Mouse (Mus musculus) heart, adult 8-10 months (tissue): ENCODE results near the gene Alyref. TPM values are rescaled to one million over a fixed set of nuclear protein-coding genes. Genes with fewer than 3 reads are reported as not detected.
A peak's percentile ranks its signal among the peaks of the same experiment; 100 is the strongest.
"Not testable (repeated sequence)": the region's sequence is repeated elsewhere in the genome, so short reads cannot be mapped to it uniquely, and the experiment has no call there.

ENCODE experiments used
- DNase-seq: peaks from one replicate; pipeline ENCODE4 v3.0.0; 2022; ENCODE audit warnings: low spot score
- total RNA-seq, 4 experiments: library from RNA; stranded (reverse); gene quantifications; 2 replicates each; pipeline ENCODE4 v1.2.4; 2022

The Alyref gene
- total RNA-seq, 4 experiments from 2014 or later: 32.3 to 51.0 (median 45.7) TPM

DNA sequence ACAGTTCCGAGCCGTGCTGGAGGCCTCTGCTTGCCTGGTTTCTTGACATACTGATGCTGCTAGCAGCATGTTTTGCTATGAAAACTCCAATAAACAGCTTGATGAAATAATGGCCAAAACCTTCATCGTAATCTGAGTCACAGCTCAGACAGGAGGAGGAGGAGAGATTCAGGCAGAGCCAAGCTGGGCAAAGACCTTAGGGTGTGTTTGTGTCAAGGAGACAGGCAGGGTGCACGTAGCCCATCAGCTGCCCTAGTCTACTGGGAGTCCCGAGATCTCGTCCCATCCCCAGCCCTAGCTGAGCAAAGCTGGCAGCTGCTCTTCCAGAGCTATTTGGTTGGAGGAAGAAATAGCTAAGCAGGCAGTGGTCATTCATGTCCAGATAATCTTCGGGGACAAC, 7.5 kb upstream of the Alyref start:
- DNase-seq: no peak

DNA sequence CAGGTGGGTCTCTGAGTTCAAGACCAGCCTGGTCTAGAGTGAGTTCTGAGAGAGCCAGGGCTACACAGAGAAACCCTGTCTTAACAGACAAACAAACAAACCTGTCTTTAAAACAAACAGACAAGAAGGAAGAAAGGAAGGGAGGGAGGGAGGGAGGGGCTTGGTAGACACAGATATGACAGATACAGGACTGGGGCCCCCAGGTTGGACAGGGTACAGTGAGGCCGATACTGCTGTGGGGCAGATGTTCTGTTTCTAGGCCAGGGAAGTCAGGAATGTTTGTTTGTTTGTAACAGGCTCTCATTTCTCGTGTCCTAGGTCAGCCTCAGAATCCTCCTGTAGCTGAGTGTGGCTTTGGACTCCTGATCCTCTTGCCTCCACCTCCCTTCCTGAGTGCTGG, 5.4 kb upstream of the Alyref start:
- no peak for DNase-seq

DNA sequence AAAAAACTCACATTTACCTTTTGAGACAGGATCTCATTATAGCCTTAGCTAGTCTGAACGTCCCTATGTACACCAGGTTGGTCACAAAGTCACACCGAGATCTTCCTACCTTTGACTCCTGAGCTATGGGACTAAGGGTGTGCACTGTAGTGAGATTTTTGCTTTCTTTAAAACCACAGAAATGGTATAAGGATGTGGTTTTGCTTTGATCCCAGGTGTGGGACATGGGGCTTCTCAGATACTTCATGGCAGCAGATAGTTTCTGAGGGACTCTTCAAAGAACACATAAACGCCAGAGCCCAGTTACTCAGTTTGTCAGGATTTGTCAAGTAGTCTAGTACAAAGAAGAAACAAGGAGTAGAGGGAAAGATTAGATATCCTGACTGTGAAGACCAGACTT, 2.6 kb upstream of the Alyref start:
- DNase-seq: no peak

DNA sequence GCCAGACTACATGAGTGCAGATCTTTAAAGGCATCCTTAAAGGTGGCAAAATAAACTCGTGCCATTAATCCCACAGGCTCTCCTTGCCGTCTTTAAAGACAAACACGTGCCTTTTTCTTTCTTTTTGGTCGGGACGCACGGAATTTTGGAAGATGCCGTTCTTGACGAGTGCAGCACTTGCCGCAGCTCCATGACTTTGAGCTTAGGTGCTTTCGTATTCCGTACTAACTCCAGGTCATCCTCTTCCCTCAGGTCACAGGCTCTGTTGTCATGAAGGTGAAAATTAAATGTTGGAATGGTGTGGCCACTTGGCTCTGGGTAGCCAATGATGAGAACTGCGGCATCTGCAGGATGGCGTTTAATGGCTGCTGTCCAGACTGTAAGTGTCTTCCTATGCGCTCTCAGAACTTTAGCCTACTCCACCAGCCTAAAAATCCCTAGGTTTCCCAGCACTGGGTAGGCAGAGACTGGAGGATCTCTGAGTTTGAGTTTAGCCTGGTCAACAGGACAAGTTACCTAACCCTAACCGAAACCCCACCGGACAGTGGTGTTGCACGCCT, 905 bp upstream of the Alyref start:
- no peak for DNase-seq

DNA sequence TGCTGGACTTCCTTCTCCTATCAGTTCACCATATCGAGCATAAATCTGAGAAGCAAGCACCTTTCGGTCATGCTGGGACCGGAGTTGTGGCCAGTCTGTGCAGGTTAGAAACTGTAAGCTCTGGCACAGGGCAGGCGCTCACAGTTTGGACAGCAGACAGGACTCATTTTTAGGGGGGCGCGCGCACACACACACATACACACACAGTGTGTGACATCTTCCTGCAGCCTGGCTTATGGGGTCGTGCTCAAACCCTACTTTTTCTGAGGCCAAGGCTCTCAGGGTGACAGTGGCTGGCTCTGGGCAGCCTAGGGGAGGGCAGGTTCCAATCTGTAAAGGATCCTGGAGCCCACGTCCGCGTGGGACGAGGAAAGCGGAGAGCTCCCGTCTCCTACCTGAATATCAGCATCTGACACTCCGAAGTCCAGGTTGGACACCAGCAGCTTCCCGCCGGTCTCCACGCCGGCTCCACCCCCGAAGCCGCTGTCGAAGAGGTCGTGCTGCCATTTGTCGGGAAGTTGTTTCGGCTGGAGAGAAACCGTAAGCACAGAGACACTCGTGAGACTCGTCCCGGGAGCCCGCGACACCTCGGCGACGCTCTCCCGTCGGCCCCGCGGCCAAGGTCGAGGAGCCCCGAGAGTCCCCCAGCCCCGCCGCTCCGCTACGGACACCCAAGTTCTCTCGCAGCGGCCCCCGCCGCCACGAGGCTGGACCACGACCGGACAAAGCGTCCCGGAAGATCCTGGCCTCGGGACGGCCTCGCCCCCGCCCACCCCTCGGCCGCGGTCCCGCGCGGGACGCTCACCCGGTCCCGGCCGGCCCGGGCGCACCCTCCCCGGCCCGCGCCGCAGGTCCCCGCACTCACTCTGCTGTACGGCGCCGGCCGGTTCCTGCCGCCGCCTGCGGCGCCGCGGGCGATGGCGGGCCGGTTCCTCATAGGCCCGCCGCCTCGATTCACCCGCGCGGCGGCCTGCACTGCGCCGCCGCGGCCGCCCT, 627 bp downstream of the Alyref start:
- DNase-seq: no peak

DNA sequence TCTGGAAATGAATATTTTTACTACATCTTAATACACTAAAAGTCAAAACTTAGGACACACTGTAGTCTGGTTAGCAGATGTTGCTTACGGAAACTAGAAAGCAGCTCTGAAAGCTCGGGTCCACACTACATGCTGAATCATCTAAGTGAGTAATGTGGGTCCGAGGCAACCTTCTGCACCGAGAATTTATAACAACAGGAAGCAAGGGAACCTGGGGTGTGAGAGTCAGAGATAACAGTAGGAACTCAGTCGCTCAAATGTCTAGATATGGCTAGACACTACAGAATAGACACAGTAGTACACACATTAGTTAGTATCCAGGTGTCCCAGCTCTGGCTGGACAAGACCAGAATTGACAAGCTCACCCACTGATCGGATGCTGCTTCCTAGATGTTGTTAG, 9.6 kb downstream of the Alyref start:
- no peak for DNase-seq

DNA sequence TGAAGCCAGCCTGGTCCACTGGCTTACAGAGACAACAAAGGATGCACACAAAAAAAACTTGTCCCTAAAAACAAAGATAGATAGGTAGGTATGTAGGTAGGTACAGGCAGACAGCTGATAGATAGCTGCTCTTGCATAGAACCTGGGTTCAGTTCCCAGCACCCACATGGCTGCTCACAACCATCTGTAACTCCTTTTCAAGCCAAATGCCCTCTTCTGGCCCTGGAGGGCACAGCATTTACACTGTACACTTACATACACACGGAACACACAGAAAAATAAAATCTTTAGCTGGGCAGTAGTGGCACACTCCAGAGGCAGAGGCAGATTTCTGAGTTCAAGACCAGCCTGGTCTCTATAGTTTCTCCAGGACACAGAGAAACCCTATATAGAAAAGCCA, 14.2 kb downstream of the Alyref start:
- no peak for DNase-seq

DNA sequence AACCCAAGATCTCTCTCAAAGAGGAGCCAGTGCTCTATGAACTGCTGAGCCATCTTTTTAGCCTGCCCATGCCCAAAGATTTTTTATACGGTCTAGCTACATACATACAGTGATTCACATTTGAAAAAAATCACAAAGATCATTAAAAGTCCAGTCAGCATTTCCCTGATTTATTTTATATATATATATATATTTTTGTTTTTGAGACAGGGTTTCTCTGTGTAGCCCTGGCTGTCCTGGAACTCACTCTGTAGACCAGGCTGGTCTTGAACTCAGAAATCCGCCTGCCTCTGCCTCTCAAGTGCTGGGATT, 15.2 kb downstream of the Alyref start:
- DNase-seq: not testable (repeated sequence)

DNA sequence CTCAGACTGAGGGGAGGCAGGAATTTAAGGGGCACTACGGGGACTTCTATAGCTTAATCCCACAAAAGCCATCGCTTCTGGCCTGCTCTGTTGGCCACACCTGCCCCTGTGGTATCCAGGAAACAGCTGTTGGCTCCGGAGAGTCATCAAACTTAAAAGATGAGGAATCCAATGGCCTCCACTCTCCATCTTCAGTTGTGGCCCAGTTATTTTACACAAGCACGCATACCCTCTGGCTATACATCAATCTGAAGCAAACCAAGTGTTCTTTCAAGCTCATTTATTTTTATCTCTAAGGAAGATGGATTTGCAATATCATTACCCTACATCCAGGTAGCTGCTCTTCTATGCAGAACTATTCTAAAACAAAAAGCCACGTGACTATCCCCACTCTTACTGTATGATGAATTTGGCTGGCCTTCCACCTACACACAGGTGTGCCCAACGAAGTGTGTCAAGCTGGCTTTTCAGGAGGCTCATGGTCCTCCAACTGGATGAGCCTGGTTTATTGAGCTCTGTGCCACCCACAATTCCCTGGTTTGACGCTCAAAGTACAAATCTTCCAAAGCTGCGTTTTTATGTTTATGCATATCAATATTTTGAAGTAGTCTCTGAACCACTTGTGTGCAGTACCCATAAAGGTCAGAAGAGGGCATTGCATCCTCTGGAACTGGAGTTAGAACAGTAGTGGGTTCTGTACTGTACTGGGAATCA, 15.7 kb downstream of the Alyref start:
- no peak for DNase-seq

DNA sequence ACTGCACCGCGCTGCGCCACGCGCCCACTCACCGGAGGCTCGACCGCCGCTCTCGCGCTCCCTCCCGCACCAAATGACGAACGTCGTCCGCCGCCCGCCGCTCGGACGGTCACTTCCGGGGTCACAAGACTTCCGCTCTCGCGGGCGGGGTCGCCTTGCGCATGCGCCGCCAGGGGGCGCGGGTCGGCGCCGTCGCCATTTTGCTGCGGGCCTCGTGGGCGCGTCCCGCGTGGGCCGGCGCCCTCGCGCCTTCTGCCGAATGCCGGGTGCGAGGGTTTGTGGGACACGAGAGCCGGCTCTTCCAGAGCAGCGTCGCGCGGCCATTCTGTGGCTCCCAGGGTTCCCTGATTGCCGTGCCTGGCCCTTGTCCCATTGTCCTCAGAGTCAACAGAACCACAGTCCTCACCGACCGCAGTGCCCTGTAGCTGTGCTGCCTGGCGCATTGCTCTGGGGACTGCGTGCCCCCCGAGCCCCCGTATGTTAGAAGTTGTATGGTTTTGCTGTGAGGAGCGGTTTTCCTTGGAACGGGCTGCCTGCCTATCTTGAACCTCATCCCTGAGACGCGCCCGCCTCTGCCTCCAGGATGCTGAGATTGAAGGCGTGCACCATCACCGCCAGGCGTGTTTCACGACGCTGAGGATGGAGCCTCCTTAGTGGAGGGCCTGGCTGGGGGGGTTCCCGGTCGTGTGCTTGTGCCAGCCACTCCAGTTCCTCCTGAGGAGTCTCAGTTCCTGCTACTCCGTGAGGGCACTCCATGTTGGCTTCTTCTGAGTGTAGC, 16.5 kb downstream of the Alyref start, which contains the start of gene Arhgdia:
TSS of gene Arhgdia (minus strand) at position 135 of the 778 bp plus-strand sequence.
- DNase-seq: peak; percentile 89

DNA sequence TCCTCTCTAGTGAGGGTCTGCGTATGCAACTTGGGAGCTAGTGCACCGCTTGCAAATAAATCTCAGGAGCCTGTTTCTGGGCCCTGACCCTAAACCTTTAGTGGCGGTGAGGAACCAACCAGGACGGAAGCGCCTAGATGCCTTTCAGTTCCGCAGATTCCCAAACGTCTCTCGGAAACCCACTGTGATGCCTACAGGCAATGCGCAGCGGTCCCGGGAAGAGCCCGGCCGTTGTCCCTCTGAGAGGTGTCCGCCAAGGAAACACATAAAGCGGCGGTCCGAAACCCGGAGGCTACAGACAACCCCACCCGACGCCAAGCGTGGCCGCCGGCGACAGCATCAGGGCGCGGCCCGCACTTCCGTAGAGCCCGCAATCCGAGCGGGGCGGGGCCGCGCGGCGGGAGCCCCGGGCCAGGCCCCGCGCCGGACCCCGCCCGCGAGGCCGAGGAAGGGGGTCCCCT, 17.3 kb downstream of the Alyref start:
- DNase-seq: no peak

DNA sequence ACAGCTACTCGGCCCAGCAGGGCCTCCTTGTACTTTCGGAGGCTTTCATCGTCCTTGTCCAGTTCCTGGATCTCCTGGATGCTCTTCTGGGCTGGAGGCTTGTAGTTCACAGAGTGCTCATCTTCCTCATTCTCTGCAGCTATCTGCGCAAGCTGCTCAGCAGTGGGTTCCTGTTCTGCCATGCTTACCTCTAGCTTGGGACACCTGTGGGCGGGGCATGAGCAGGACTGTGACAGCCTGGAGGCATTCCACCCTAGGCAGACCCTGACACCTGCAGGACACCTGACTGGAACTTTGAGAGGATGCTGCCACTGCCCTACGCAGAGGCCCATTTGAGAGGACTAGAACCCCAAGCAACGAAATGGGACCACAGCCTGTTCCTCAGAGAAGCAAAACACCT, 18.0 kb downstream of the Alyref start:
- DNase-seq: no peak

DNA sequence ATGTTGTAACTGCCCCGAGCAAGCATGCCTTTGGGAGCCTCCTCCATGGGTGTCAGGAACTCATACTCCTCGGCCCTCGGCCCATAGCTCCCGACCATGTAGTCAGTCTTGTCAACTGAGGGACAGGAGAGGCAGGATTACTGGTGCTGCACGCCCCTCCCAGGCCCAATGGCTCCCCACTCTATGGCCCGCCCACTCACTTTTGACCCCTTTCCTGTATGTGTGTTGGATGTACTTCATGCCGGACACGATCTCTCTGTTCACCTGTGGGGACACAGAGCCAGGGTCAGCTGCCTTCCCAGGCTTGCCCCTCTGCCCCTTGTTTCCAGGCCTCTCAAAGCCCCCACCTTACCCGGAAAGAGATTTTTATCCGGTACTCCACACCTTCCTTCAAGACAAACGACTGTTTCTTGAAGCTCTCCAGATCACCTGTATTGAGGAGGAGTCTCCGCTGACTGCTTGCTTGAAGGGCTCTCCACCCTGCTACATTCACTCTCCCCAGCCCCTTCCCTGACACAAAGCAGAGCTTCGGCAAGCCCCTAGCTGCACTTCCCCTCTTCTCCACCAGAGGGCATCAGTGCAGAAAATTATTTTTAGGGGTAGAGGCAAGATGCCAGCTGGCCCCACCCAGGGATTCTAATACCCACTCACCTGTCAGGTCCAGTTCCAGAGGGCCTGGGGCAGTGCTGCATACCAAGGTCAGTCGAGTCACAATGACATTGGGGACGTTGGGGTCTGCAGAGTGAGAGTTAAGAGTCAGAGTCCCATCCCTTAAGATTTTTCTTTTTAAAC, 18.7 kb downstream of the Alyref start:
- peak; percentile 77 for DNase-seq

DNA sequence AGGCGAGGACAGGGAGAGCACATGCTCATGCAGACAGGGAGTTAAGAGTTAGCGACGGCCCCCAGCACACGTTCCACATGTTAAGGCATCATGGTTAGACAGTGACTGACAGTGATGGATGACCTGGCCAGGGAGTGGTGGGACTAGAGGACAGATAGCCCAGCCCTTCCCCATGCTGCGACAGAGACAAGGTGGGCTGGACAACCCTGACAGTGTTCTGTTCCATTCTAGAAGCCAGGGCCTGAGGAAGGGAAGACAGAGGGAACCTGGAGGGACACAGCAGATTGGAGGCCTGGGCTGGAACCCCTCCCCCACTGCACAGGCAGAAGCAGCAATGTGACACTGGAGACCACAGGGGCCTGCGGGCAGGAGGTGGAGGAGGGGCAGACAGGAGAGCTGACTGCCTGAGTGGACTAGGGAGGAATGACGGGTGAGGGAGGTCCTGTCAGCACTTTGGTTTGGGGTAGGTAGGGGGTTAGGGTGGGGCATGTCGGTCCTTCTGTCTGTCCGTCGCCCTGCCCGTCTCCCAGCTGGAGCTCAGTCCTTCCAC, 19.4 kb downstream of the Alyref start:
- no peak for DNase-seq

DNA sequence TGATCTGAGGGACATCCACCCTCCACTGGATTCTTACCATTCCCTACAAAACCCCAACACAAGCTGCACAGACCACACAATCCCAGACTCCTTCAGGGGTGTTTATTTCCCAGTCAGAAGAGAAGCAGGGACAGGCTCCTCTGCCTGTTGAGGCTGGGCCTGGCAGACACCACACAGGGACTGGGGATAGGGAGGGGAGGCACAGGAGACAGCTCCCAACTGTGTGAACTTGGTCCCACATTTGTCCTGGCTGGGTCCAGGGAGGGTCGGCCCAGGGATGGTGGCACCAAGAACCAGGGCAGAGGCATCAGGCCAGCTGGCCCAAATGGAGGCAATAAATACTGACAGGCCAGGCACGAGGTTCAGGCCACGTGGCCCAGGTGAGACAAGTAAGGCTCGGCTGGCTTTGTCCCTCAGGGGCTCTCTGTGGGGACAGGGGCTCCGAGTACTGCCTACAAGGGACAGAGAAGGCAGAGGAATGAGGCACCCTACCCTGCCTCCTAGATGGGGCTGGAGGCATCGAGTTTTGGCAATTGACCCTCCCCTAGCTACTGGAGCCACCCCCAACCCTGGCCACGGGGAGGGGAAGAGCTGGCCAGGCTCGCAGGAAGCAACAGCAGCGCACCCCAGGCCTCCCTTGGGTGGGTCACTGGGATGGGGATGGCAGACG, 20.0 kb downstream of the Alyref start:
- DNase-seq: no peak

DNA sequence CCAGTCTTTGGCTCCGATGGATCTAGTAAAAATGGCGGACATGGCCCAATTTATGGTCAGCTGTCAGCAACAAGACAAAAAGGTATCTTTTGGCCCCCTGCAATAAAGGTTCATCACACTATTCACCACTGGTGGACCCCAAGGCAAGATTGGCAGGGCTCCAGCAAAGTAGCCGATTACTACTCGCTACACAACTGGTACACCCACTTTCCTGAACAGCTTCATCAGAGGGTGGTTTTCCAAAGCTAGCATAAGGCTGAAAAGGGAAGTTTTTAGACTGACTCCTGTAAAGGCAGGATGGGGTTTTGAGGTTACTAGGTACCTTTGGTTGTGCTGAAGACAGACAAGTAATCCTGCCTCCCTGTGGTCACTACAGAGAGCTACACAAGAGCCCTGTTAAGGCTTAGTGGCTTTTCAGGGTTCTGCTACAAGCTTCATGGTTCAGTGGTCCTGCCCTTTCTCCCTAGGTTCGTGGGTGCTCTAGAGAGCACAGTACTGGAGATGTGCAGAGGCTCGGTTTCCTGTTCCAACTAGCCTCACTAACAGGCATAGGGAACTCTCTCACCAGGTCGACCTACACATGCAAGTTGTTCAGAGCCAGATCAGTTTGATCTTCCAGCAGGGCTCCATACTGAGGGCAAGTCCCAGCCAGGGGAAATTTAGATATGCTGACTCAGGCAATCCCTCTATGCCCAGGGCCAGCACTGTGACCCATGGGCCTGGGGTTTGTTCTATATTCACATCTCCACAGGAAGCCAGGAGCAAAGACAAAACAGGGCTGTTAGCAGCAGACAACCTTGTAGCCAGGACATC, 20.7 kb downstream of the Alyref start:
- DNase-seq: no peak

DNA sequence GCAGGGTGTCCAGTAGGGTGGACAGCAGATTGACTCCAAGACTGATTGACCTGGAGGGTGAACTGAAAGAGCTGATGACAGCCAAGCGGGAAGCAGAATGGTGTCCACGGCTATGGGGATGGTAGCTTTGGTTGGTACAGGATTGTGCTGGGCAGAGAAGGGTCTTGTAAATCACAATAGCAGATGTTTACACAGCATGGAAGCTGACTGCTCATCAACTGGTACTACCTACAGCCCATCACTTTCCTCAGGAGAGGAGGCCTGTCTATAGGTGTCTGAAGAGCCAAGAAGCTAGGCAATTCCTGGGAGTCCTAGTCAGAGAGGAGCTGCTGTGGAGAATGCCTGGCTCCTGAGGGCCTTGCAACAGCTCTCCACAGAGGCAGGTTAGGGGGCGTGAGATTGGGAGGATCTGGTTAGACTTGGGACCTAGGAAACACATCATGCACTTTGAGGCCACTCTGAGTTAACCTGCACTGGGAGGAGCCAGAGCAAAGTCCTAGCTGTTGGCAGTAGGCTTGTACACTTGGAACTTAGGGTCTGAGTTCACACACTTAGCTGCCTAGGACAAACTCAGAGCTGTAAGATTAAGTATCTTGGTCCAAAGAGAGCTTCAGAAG, 21.7 kb downstream of the Alyref start:
- no peak for DNase-seq

DNA sequence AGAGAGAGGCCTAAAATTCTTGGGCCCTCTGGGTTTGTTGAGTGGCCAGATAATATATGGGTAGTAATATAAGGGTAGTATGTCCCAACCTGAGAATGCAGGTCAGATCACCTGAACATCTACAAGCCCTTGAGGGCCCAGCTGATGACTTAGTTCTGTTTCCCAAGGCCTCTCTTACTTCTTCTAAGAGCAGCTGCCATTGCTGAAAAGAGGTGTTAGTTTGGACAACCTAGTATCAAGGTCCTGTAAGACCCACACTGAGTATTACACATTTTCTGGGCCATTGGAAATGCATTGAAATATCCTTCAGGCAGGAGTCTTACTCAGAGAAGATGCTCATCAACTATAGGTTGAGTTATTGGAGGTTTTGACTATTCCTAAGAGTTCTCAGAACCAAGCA, 22.2 kb downstream of the Alyref start:
- DNase-seq: no peak

DNA sequence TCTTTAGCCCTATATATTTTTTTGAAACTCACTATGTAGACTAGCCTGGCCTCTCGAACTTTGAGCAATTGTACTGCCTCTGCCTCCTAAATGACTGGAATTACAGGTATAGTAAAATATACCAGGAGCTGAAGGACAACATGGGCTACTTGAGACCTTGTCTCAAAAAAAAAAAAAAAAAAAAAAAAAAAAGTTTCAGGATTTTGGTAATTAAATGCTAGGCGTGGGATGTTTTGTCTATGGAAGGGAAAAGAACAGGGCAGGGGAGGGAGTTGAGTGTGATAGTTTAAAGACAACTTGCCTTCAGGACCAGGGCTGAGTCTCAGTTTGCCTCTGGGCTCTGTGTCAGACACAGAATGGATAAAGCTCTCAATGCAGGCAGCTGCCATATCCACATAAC, 23.1 kb downstream of the Alyref start:
- no peak for DNase-seq
